Mouse (Mus musculus) midbrain, postnatal 0 days (tissue): ENCODE data around the gene Celf2. TPM values are rescaled to one million over a fixed set of nuclear protein-coding genes. Genes with fewer than 3 reads are reported as not detected.
A peak's percentile ranks its signal among the peaks of the same experiment; 100 is the strongest.

ENCODE experiments used
- ATAC-seq: fragments of 200-750 bp; cut with Nextera tagmentation; 2 replicates; pipeline ENCODE4 v1.8.0; 2017; ENCODE audit warnings: moderate number of reproducible peaks, mild to moderate bottlenecking, moderate TSS enrichment, moderate library complexity; ENCODE audit not compliant: low FRiP score
- DNase-seq: peaks from one replicate; pipeline ENCODE4 v3.0.0-alpha.2; 2015; ENCODE audit warnings: low spot score
- H3K27ac ChIP-seq: fragments of 300-500 bp; sonication (generic); 2 replicates; pipeline ENCODE4 v1.5.1; 2014; ENCODE audit warnings: low read depth, mild to moderate bottlenecking, low read length, mixed read lengths
- H3K27me3 ChIP-seq: fragments of 300-500 bp; sonication (generic); 2 replicates; pipeline ENCODE4 v1.6.1; 2014; ENCODE audit warnings: low read length, control low read depth, mixed read lengths; ENCODE audit not compliant: insufficient read depth
- H3K36me3 ChIP-seq: fragments of 300-500 bp; sonication (generic); 2 replicates; pipeline ENCODE4 v1.6.1; 2014; ENCODE audit warnings: low read length, control low read depth, mixed read lengths; ENCODE audit not compliant: insufficient read depth
- H3K4me1 ChIP-seq: fragments of 300-500 bp; sonication (generic); 2 replicates; pipeline ENCODE4 v1.6.1; 2014; ENCODE audit warnings: mild to moderate bottlenecking, control low read depth, antibody characterized with exemption, low read length, mixed read lengths; ENCODE audit not compliant: insufficient read depth
- H3K4me2 ChIP-seq: fragments of 300-500 bp; sonication (generic); 2 replicates; pipeline ENCODE4 v1.6.1; 2014; ENCODE audit warnings: low read depth, mild to moderate bottlenecking, low read length, mixed read lengths; ENCODE audit not compliant: poor library complexity, severe bottlenecking
- H3K4me3 ChIP-seq: fragments of 300-500 bp; sonication (generic); 2 replicates; pipeline ENCODE4 v1.5.1; 2014; ENCODE audit warnings: low read depth, mild to moderate bottlenecking, low read length, moderate library complexity
- H3K9ac ChIP-seq: fragments of 300-500 bp; sonication (generic); replicated peaks from 2 replicates; pipeline ENCODE4 v1.6.1; 2014; ENCODE audit warnings: mild to moderate bottlenecking, low read length, moderate library complexity, mixed read lengths; ENCODE audit not compliant: poor library complexity, severe bottlenecking
- H3K9me3 ChIP-seq: fragments of 300-500 bp; sonication (generic); 2 replicates; pipeline ENCODE4 v1.6.1; 2016; ENCODE audit warnings: low read length, control low read depth
- CTCF ChIP-seq: IDR thresholded peaks from 2 replicates; pipeline ENCODE4 v1.5.1; 2016; ENCODE audit warnings: antibody characterized with exemption, mild to moderate bottlenecking
- WGBS: fragments of 180-500 bp; shearing (Covaris S2); extraction: QIAGEN DNeasy Blood & Tissue Kit; methylation state at CpG from one replicate; pipeline ENCODE4 v1.1.7; 2014; 5-methylcytosine and 5-hydroxymethylcytosine counted together
- polyA plus RNA-seq: library from polyadenylated mRNA; unstranded; fragments of >200 nt; fragmentation: Nextera tagmentation; extraction: Ambion mirVana; gene quantifications from 2 replicates; pipeline ENCODE4 v1.2.1, GENCODE M21; 2015
- total RNA-seq: library from RNA; depleted of rRNA; stranded (reverse); fragments of >200 nt; gene quantifications from 2 replicates; pipeline ENCODE4 v1.2.3, GENCODE M21; 2014

Gene Celf2
- total and polyA plus RNA-seq, 2 experiments from 2014 or later, result 112 to 135 TPM

DNA sequence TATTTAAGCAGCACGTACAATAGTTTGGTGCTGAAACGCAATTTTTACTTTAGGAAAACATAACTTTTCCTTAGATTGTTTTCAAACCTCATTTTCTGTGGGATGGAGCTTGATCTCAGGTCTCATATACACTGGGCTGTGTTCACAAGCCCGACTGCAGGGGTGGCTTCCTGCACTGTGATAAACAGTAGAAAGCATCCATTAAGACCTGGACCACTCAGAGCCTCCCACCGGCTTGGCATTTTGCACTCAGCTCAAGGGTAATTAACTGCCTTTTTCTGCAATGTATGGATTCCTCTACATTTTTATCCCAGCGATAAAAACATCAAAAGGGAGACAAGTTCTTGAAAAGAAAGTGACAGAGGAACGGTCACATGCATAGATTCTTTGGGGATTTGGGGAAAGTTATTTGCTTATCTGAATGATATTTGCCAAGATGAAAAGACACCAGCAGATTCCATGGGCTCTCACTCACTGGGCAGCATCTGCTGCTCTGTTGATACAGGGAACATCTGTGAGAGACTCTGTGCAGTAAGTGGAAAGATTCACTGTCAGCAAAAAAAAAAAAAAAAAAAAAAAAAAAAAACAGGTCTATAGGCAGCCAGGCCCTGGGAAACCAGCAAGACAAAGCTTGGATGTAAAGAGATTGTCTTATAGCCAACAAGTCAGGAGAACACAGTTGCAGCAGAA lies 465.4 kb downstream of the Celf2 start:
- Histone ChIP-seq H3K4me1 (no peaks in the 10 kb centered on the region), H3K27me3 (no peaks in the 10 kb centered on the region), H3K9me3 (no peaks in the 10 kb centered on the region), H3K27ac (no peak overlapping the region), H3K4me2 (no peak overlapping the region), H3K36me3 (no peaks in the 10 kb centered on the region), H3K9ac (no peak overlapping the region), H3K4me3 (no peak overlapping the region)
- DNase-seq (peak; percentile 28), ATAC-seq (no peak)
- 47% methylated on average over 6 of the region's 6 CpGs for WGBS
- TF ChIP-seq CTCF, result no peak

DNA sequence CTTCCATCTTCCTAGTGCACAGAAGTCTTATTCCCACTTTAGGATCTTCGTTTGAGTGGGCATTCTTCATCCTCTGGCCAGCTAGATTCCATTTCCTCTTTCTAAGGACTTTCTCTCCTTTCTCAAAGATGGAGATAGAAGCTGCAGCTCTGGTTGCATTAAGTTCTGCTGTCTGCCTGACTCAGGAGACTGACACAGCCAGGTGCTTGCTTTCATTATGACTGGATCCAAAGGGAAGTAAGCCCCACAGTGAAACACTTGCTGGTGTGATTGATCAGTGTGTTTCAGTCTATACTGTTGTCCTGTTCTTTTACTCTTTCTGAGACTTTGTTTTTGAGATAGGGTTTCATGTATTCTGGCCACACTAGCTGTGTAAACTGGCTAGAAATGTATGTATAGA lies 468.4 kb downstream of the Celf2 start:
- Histone ChIP-seq H3K27me3 (no peaks in the 10 kb centered on the region), H3K4me1 (no peaks in the 10 kb centered on the region), H3K9ac (no peak overlapping the region), H3K27ac (no peak overlapping the region), H3K4me2 (no peak overlapping the region), H3K9me3 (no peaks in the 10 kb centered on the region), H3K36me3 (no peaks in the 10 kb centered on the region), H3K4me3 (no peak overlapping the region)
- no peak for ATAC-seq
- DNase-seq, result no peak
- TF ChIP-seq CTCF, result no peak
- WGBS, result 66% methylated on average over 1 of the region's 1 CpGs

DNA sequence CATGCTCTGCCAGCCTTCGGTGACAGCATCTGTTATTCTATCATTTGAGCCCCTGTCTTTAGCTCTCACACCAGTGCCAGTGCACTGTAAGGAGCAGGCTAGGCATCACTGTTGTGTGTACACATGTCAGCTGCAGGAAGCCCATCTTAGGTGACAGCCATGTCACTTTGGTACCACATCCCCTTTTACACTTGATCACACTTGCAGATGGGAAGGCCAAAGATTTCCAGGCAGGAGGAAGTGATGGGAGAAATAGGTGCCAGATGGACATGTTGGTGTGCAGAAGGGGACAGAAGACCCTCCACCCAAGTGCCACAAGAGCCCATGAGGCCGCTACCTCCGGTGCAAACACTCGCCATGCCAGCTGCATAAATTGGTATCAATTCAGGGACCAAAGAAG lies 470.4 kb downstream of the Celf2 start:
- no peak overlapping the region for H3K4me2 ChIP-seq
- no peaks in the 10 kb centered on the region for H3K9me3 ChIP-seq
- H3K27ac ChIP-seq, result no peak overlapping the region
- DNase-seq (peak; percentile 89), ATAC-seq (peak; percentile 41; the same call in 1 of the 2 replicates)
- H3K9ac ChIP-seq, result no peak overlapping the region
- H3K4me3 ChIP-seq, result no peak overlapping the region
- WGBS, result 79% methylated on average over 4 of the region's 4 CpGs
- H3K27me3 ChIP-seq, result no peaks in the 10 kb centered on the region
- no peak for TF ChIP-seq CTCF
- no peaks in the 10 kb centered on the region for H3K4me1 ChIP-seq
- no peaks in the 10 kb centered on the region for H3K36me3 ChIP-seq

DNA sequence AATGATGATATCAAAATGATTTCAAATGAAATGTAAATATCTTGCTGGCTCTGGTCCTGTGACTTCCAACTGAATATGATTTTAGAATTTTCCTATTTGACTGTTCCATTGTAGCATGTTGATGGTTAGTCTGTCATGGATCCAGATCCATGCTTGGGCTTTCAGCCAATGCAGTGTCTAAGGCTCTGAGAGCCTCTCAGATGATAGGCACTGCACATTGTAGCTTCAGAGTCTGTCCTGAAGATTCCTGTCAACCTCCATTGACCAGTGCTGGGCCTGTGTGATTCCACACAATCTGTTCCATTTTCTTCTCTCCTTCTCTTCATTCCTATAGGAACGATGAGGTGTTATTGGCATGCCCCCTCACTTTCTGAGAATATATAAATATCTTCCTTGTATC lies 478.0 kb downstream of the Celf2 start:
- Histone ChIP-seq H3K4me1 (no peaks in the 10 kb centered on the region), H3K4me2 (no peak overlapping the region), H3K27me3 (no peaks in the 10 kb centered on the region), H3K9ac (no peak overlapping the region), H3K27ac (no peak overlapping the region), H3K4me3 (no peak overlapping the region), H3K36me3 (no peaks in the 10 kb centered on the region), H3K9me3 (no peaks in the 10 kb centered on the region)
- DNase-seq (no peak), ATAC-seq (no peak)
- 97% methylated on average over 1 of the region's 1 CpGs for WGBS
- TF ChIP-seq CTCF, result no peak

DNA sequence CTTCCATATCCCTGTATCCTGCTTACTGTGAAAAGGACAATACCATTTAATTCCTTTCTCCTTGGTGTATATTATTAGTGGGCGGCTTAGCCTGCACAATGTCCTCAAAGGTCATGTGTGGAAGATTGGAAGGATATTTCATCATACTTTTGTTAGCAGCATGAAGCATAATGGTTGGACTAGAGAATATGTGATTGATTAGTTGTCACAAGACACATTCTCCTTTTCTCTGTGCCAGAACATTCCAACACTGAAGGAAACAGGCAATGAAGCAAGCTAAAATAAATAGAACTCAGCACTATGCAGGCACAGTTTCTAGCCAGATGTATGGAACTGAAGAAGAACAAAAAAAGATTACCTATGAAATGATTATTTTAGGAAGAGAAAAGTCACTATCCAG lies 482.6 kb downstream of the Celf2 start:
- no peaks in the 10 kb centered on the region for H3K27me3 ChIP-seq
- TF ChIP-seq CTCF, result no peak
- ATAC-seq, result no peak
- no peaks in the 10 kb centered on the region for H3K36me3 ChIP-seq
- no peak for DNase-seq
- H3K4me1 ChIP-seq, result no peaks in the 10 kb centered on the region
- WGBS, result 79% methylated on average over 1 of the region's 1 CpGs
- no peak overlapping the region for H3K4me2 ChIP-seq
- no peak overlapping the region for H3K9ac ChIP-seq
- H3K27ac ChIP-seq, result no peak overlapping the region
- no peaks in the 10 kb centered on the region for H3K9me3 ChIP-seq
- no peak overlapping the region for H3K4me3 ChIP-seq

DNA sequence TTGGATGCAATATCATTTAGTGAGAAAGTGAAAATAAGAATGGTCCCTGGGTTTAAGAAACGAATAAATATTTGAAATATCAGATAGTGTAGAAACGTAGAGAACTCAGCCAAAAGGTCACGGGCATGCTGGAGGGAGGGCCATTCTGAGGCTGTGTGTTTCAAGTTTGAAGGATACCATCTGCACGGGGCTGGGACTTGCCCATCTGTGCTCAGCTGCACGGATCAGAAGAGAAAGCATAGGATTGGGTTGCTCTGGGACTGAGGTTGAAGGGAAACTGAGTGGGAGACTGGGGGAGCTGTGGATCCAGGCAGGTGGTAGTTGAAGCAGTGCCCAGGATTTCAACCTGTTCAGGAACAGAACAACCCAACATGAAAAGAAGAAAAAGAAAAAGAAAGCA lies 483.8 kb downstream of the Celf2 start:
- no peak for TF ChIP-seq CTCF
- H3K9me3 ChIP-seq, result no peaks in the 10 kb centered on the region
- H3K36me3 ChIP-seq, result no peaks in the 10 kb centered on the region
- no peak for ATAC-seq
- no peaks in the 10 kb centered on the region for H3K4me1 ChIP-seq
- 72% methylated on average over 5 of the region's 5 CpGs for WGBS
- no peak overlapping the region for H3K4me2 ChIP-seq
- no peaks in the 10 kb centered on the region for H3K27me3 ChIP-seq
- no peak overlapping the region for H3K27ac ChIP-seq
- no peak overlapping the region for H3K9ac ChIP-seq
- no peak for DNase-seq
- H3K4me3 ChIP-seq, result no peak overlapping the region
